Mouse (Mus musculus) B cell, adult 2 months (primary cell): ENCODE measurements around the gene Tmeff1.
A peak's percentile ranks its signal among the peaks of the same experiment; 100 is the strongest.

ENCODE experiments used
- DNase-seq, 2 experiments: peaks; one replicate each; pipeline ENCODE4 v3.0.0; 2022

Tmeff1 gene

DNA sequence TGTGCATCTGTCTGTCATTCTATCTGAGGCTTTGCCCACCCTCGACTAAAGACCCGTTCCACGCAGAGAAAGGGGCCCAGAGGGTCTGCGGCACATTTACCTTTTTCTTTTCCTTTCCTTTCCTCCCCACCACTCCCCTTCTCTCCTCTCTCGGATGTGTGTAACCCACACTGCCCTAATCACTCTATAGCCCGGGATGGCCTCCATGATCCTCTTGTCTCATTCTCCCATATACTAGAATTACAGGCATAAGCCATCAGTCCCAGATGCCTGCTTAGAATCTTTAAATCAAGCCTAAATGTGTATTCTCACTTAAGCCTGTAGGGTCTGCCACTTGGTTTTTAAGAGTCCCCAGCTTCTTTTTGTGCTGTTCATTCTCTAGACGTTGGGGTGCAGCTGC is 8.6 kb upstream of the Tmeff1 start:
- DNase-seq = no peak

DNA sequence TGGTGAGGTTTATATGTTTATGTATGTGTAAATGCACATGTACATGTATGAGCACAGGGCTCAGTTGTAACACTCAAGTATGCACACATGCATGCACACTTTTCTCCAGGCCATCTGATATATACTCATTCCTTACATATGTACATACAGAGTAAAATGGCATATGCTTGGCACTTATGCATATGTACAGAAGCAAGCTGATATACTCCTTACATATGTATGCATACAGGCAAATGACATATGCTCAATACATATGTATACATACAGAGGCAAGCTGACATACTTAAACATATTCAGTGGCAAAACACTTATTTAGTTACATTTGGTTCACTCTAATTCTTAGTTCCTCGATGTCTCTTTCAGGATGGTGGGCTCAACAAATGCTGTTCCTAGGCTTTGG is 7.1 kb upstream of the Tmeff1 start:
- DNase-seq = no peak

DNA sequence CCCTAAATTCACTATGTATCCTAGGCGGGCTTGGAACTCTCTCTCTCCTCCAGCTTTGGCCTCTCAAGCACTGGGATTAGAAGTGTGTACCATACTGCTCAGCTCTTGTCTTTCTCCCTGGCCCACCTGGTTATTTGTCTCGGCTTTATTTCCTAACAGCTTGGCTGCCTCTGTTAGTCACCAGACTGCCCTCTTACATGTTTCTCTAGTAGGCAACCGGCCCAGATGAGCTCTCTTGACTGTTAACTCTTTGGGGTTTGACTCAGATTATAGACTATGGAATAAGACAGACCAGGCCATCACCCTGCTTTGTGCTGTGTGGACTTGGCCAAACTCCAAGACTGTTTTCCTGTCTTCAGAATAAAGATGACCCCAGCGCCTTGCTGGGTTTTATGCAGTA is 6.6 kb upstream of the Tmeff1 start:
- DNase-seq = no peak

DNA sequence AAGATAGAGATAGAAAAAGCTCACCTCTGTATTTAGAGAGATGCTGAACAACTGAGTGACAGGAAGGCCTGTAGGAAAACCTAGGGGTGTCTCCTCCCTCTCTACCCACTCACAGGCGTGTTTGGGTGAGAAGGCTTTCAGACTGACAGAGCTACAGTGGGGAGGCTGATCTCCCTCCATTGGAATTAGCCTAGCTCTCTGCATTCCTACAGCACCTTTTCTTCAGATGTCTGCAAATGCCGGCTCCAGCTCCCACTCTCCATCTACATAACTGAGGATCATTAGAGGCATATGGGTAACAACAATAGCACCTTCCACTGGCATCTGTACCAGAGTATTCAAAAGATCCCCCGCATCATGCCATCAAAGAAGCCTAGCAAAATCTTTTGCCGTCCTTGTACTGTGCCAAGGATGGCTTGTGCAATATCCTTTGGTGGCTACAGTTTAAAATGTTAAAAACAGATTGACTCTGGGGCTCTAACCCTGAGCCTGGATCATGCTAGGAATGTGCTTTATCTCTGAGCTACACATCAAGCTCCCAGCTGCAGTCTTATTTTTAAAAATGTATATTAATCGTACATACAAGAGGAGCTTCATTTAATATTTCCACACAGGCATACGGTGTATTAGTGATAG is 5.4 kb upstream of the Tmeff1 start:
- DNase-seq = no peak

DNA sequence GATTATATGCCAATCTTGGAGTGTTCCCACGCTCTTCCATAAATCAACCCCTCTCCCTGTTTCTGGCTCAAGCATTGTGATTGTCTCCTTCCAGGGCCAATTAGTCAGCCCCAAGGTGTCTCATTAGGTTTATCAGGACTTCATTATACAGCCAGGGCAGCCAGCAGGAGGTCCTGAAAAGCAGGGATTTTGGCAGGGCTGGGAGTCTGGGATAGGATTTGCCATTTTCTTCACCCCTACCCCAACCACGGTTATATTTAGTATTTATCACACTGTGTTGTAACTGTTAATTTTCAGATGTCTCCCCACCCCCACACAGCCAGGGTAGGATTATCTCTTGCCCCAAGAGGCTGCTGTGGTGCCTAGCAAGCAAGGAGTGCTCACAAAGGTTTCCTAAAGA is 3.8 kb upstream of the Tmeff1 start:
- no peak for DNase-seq

DNA sequence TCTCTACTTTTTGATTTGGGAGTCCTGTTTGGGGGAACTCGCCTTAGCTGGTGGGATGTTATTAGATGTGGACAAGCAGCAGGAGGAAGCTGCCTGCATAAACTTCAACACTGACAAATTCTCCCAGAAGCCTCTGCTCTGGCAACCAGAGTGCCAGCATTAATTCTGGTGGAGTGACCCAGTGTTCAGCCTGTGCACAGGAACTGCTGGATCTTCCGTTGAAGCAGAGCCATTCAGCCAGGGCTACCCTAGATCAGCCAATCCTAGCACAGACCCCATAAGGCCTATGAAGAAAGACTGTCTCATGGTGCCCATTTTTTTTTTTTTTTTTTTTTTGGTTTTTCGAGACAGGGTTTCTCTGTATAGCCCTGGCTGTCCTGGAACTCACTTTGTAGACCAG is 3.0 kb upstream of the Tmeff1 start:
- no peak for DNase-seq

DNA sequence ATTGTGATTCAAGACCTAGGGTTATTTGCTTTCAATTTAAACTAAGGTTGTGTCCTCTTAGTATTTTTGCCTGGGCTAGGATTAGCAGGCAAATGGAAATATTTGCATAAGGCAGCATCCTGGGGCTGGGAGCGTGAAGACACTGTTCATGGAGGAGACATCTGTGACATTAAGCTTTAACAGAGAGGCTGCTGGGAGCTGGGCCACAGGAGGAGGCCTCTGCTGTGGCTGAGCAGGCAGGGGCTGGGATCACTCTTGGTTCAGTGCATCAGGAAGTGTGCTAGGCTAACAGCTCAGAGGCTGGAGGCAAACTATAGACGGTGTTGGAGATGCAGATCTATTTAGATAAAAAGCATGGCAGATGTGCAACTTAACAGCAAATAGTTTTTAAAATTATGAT is 2.0 kb upstream of the Tmeff1 start:
- no peak for DNase-seq

DNA sequence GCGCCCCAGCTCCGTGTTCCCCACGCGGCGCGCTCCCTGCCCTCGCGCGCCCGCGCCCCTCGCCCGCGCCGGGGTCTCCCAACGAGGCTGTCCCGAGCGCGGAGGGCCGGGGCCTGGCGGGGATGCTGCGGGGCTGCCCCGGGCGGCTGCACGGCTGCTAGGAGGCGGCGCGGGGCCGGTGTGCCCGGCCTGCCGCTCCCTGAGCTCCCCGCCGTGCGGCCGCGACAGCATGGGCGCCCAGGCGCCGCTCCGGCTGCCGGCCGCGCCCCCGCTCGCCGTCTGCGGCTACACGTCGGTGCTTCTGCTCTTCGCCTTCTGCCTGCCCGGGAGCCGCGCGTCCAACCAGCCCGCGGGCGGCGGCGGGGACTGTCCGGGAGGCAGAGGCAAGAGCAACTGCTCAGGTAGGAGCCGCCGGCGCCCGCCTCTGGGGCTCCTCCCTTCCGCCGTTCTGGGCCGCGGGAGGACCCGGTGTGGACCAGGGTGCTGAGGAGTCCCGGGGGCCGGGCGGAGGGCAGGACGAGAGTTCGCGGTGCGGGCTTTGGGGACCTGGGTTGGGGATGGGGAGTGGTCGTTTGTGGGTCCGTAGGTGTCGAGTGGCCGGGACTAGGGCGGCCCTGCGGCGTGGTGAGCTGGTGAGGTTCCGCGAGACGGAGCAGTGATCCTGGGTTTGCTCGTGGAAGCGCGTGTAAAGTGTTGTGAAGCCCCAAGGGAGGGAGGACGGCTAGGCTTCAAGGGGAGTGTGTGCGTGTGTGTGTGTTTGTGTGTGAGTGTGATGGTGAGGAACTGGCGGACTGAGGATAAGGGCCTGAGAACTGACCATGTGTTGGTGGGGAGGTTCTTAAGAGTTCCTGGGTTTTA is 496 bp downstream of the Tmeff1 start:
- DNase-seq = peak; percentile 39 to 49

DNA sequence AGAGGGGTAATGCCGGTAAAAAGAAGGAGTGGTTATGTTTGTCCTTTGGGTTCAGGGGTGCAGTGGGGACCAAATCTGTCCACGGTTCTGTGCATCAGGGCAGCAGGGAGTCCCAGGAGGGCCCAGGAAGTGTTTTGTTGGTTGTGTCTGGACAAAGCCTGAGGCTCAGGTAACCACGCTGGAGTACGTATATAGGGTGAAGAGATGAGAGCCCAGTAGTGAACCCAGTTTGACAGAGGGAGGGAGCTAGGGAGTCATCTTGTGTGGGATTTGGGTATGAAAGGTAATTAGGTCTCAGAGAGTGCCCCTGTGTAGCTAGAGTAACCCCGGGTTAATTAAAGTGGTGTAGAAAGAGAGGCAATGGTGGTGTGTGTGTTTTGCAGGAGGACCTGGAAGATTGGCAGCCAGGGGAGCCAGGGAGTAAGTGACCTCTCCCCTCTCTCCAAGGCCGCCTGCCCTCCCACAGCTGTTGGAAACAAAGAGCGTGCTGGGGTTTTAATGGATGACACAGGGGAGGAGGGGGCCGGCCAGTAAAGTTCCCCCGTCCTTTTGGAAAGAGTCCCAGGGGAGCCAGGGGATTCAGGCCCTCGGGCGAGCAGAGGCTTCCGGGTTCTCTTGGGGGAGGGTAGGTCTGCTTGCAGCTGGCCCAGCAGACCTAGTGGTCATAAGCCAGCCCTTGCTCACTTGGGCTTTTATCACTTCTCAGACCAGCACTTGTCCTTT is 1.3 kb downstream of the Tmeff1 start:
- DNase-seq = peak in 1 of 2 experiments; percentile 3

DNA sequence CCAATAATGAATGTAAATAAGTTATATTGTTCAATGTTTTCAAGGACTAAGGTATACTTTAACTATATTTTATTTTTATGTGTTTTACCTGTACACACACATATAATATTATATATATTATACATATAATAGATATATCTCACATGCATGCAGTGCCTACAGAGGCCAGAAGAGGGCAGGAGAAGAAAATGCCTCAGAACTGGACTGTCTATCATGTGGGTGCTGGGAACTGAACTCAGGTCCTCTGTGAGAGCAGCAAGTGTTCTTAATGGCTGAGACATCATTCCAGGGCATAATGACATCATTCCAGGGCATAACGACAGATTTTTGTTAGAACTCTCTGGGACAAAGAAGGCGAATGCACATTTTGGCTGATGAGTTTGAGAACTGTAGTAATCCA is 2.6 kb downstream of the Tmeff1 start:
- DNase-seq = peak; percentile 14 to 17

DNA sequence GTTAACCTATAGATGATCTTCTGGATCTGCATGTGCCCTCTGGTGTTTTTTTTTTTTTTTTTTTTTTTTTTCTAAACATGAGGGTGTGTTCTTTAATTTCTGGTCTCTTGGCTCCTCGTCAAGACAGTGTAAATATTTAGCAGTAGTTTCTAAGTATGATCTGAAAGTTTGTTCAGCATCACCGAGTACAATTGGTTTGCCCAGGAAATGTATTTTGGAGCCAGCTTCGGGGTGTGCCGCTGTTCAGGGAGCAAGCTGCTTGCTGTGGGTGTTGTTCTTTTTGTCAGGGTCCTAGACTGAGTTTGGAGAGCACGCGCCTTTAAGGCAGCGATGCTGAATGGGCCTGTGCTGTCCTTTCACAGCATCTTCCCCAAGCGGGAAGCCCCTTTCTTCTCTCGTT is 3.6 kb downstream of the Tmeff1 start:
- no peak for DNase-seq

DNA sequence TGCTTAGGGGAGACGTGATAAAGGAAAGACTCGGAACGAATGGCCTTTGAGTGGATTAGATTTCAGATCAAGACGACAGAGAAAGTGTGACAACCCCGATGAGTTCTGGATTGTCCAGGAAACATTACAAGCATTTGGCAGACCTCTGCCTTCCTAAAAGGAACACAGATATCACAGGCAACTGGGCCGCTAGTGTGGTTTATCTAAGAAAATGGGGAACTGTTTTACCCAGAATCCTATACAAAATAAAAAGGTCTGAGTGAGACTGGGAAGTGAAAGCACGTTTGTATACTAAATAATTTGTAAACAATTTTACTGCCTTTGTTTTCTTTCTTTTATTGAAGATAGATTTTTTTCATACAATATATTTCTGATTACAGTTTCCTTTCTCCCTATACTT is 5.9 kb downstream of the Tmeff1 start:
- DNase-seq = no peak

DNA sequence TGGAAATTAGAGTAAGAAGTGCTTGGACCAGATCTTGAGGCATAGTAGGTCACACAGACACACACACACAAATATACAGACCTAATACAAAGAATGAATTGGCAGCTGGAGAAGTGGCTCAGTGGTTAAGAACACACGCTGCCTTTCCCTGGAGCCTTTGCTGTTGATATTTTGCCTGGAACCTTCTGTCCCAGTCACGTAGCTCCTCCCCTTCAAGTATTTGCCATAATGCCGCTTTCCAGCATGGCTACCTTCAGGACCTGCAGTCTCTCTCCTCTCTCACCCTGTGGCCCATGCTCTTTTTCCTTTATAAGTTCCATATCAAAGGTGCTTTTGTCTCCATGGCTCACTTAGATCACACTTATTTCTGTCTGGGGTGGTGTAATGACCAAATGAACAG is 6.4 kb downstream of the Tmeff1 start:
- no peak for DNase-seq

DNA sequence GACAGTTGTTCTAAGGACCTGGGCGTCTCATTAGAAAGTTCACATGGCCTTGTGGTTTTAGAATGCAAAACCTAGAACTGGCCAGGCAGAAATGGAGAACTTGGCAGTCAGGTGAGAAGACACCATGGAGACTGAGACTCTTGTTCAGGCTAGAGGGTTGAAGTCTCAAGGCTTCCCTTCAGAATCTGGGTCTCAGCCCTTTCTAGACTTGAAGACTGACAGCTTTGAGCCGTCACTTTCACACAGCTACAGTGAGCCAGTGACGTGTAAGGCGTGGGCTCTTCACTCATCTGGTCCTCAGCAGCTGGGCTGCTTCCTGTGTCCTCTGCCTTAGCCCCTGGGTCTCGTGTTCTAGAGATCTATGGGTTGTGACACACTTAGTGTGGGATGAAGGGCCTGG is 7.4 kb downstream of the Tmeff1 start:
- peak in 1 of 2 experiments; percentile 53 for DNase-seq

DNA sequence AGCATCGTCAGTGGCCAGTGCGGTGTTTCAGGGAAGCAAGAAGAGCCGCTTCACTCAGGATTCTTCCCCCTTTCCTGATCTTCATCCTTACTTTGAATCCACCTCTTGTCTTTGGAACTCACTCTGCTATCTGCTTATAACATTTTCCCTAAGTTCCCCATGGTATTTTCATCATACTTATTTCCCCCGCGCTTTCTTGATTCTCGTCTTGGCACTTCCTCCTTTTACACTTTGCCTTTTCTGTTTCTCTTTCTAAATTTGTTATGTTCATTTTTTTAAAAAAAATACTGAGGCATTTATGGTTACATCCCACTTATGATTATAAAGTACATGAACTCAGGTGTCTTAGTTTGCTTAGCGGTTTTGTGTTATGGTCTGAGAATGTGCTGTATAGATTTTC is 7.9 kb downstream of the Tmeff1 start:
- no peak for DNase-seq

DNA sequence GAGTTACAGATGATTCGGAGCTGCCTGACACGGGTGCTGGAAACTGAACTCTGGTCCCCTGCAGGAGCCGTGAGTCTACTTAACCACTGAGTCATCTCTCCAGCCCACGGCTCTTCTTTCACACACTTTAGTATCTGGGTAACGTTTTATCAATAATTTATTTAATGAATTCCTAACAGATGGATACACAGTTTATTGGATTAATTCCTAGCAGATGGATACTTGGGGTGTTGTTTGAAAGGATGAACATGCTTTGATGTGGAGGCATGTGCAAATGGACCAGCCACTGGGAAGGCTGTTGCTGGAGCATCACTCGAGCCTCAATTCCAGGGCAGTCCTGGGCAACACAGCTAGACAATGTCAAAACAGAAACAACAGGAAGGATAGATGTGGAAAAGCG is 11.1 kb downstream of the Tmeff1 start:
- DNase-seq = no peak

DNA sequence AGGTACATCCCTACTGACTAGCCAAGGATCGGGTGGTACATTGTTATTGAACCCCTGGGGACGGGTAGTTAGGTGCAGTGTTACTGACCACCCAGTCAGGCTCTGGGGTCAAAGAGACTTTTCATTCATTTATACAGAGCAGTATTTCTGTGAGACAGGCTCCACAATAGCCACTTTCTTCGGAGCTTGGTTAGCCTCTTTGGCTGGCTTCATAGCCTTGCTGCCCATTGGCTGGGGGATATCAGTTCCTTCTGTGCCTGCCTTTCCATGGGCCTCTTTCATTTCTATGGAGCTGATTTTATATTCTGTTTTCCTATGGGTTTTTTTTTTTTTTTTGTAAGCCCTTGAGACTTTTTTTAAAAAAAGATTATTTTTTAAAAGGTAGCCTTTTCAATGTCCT is 20.7 kb downstream of the Tmeff1 start:
- DNase-seq = no peak

DNA sequence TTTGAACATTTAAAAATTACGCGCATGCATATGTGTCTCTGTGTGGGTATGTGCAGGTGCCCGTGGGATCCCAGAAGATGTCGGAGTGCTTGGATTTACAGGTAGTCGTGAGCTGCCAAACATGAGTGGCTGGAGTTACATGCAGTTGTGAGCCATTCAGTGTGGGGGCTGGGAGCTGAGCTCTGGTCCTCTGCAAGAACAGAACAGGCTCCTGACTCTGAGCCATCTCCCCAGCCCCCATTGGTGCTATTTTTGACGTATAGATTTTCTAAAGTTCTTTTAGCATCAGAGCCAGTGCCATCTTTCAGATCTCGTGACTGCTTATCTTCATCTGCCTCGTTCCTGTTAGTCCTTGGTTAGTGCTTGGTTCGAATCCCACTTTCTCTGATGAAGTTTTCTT is 24.5 kb downstream of the Tmeff1 start:
- no peak for DNase-seq

DNA sequence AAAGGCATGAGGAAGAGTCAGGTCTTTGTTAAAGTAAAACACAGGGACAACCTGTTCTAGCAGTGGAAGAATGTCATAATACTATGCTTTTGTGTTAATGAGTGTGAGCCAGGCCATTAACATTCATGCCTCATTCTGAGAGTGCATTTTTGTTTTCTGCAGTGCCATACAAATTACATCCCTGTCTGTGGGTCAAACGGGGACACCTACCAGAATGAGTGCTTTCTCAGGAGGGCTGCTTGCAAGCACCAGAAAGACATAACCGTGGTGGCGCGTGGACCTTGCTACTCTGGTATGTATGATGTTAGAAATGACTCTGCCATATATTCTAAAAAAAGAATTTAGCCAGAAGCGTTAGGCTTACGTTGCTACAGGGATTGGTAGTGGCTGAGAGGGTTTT is 25.3 kb downstream of the Tmeff1 start:
- no peak for DNase-seq

DNA sequence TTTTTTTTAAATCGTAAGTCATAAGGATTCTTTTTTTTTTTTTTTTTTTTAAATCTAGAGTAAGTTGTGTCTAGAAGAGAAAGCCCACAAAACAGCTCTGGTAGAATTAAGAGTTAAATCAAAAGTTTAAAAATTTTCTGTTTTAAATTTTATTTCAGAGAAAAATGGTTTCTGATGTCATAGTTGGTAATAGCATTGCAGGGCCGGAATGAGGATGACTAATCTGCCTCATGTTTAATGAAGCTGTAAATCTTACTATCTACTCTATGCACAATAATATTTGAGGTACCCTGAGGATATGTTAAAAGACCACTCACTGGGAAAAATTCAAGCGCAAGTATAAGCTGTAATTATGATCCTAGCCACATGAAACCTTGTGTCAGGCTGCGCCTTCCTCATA is 30.5 kb downstream of the Tmeff1 start:
- no peak for DNase-seq

DNA sequence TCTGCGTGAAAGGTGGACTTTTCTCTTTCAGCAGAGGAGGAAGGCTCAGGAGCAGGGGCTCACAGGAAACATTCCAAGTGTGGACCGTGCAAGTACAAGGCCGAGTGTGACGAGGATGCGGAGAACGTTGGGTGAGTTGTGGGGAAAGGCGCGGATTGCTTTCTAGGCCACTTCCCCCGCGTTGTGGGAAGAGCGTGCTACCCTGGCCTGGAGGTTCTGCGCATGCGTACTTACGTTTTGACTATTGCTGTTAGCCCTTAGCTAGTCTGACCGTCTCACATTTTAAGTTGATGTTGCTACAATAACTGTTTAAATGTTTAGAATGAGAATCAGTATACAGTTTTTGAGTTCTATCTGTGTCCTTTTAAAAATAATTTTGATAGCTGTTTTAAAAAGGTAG is 32.2 kb downstream of the Tmeff1 start:
- no peak for DNase-seq

DNA sequence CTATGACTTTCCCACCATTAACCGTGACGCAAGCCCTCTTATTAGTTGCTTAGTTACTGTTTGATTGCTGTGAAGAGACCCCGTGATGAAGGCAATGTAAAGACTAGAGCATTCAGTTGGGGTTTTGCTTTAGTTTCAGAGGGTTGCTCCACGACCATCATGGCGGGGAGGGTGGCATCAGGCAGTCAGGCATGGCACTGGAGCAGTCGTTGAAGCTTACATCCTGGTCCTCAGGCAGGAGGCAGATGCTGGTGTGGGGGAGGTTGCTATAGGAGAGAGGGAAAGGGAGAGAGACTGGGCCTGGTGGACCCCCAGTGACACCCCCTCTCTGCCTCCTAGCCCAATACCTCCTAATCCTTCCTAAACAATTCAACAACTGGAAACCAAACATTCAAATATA is 35.1 kb downstream of the Tmeff1 start:
- no peak for DNase-seq

DNA sequence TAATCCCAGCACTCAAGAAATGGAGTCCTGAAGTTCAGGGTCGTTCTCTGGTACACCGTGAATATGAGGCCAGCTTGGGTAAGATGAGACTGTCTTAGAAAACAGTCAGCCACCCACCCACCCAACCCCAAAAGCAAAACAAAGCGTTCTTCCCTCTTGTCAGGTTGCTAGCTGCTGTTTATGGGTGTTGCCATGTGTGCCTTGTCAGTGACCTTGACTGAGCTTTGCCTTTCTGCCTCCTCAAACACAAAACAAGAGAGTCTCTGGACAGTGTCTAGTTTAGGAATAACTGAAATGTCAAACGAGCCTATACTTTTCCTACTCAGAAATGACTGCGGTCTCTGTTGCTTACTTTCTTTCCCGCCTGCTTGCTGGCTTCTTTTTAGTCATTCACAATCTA is 37.3 kb downstream of the Tmeff1 start:
- no peak for DNase-seq

DNA sequence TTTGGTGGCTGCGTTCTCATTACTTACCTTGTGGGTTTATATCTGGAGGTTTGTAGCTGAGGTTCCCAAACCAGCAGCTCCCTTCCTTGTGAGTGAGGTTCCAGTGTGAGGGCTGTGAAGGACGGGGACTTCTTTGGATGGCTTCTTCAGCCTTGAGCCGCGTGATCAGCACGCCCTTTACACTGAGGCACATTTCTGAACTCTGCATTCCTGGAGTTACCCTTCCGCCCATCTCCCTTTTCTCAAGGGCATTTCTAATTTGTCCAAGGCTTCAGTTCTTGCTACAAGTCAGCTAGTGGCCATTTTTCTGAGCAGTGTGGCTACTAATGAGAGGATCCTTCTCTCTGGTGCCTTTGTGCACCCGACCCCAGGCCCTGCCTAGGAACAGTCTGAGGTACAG is 38.0 kb downstream of the Tmeff1 start:
- no peak for DNase-seq
